Mouse (Mus musculus) liver, postnatal 0 days (tissue): ENCODE measurements at regions not wholly inside any gene's neighbourhood (a gene's known extent, or its start where the extent isn't known, plus 50 kb on each side); places are given as distances from the start of the nearest gene placed in this dataset.

ENCODE experiments used
- ATAC-seq: fragments of 200-750 bp; cut with Nextera tagmentation; 2 replicates; pipeline ENCODE4 v1.8.0; 2017; ENCODE audit warnings: mild to moderate bottlenecking, moderate library complexity
- DNase-seq: peaks from one replicate; pipeline ENCODE4 v3.0.0-alpha.2; 2016
- H3K27ac ChIP-seq: fragments of 300-500 bp; sonication (generic); 2 replicates; pipeline ENCODE4 v1.5.1; 2014; ENCODE audit warnings: antibody characterized with exemption, moderate library complexity, mild to moderate bottlenecking, low read depth
- H3K27me3 ChIP-seq: fragments of 300-500 bp; sonication (generic); 2 replicates; pipeline ENCODE4 v1.6.1; 2014; ENCODE audit warnings: low read length, control low read depth, mixed read lengths; ENCODE audit not compliant: insufficient read depth
- H3K36me3 ChIP-seq: fragments of 300-500 bp; sonication (generic); replicated peaks from 2 replicates; pipeline ENCODE4 v1.6.1; 2014; ENCODE audit warnings: mild to moderate bottlenecking, control low read depth, low read length, moderate library complexity, mixed read lengths; ENCODE audit not compliant: insufficient read depth
- H3K4me1 ChIP-seq: fragments of 300-500 bp; sonication (generic); 2 replicates; pipeline ENCODE4 v1.6.1; 2014; ENCODE audit warnings: antibody characterized with exemption, mild to moderate bottlenecking, control low read depth; ENCODE audit not compliant: insufficient read depth
- H3K4me2 ChIP-seq: fragments of 300-500 bp; sonication (generic); 2 replicates; pipeline ENCODE4 v1.6.1; 2014; ENCODE audit warnings: low read depth, mild to moderate bottlenecking, low read length, moderate library complexity, mixed read lengths
- H3K4me3 ChIP-seq: fragments of 300-500 bp; sonication (generic); 2 replicates; pipeline ENCODE4 v1.5.1; 2014; ENCODE audit warnings: low read depth, low read length
- H3K9ac ChIP-seq: fragments of 300-500 bp; sonication (generic); replicated peaks from 2 replicates; pipeline ENCODE4 v1.6.1; 2014; ENCODE audit warnings: mild to moderate bottlenecking, moderate library complexity
- H3K9me3 ChIP-seq: fragments of 300-500 bp; sonication (generic); 2 replicates; pipeline ENCODE4 v1.6.1; 2016; ENCODE audit warnings: mild to moderate bottlenecking, control low read depth, low read length, mixed read lengths
- CTCF ChIP-seq: sonication (generic); IDR thresholded peaks from 2 replicates; pipeline ENCODE4 v1.5.1; 2016; ENCODE audit warnings: antibody characterized with exemption, low read depth
- EP300 ChIP-seq: IDR thresholded peaks from 2 replicates; pipeline ENCODE4 v1.6.1; 2016; ENCODE audit warnings: antibody characterized with exemption, low read depth, mild to moderate bottlenecking
- WGBS: fragments of 180-500 bp; shearing (Covaris S2); extraction: QIAGEN DNeasy Blood & Tissue Kit; methylation state at CpG from one replicate; pipeline ENCODE4 v1.1.7; 2014; ENCODE audit not compliant: insufficient replicate concordance; 5-methylcytosine and 5-hydroxymethylcytosine counted together

DNA sequence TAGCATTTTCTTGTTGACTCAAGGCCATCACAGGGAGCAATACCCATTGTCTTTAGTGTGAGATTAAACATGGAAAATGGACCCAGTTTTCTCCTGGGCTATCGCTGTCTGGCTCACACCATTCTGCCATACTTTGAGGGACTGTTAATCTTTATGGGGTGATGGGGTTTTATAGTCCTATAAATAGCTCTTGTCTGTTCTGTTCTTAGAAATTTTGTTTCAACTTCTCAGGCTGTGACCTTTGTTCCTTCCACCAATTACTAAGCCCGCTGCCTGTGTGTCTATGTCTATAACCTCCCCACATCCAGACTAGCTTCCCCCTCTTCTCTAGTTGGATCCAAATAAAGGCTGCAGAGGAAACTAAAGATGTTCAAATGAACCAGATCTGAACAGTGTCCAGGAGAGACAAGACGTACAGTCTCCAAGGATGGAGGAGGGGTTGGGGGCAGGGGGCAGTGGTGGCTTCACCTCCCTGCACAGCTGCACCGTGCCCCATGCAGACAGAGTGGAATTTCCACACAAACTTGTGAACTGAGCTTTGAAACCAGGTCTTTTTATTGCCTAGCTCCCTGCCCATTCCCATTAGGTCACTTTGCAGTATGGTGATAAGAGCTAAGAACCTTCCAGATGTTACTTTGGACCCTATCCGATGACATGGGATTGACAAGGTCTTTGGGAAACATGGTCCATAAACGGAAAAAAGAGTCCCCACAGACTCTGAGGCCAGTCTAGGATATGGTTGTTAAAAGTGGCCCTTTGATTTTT is 69.9 kb upstream of the Tpm1 start:
- H3K9ac ChIP-seq: no peak overlapping the region
- DNase-seq (no peak), ATAC-seq (no peak)
- no peaks in the 10 kb centered on the region for H3K9me3 ChIP-seq
- TF ChIP-seq EP300 (no peak), CTCF (no peak)
- no peak overlapping the region for H3K4me3 ChIP-seq
- H3K4me2 ChIP-seq: no peak overlapping the region
- no peaks in the 10 kb centered on the region for H3K4me1 ChIP-seq
- H3K27me3 ChIP-seq: no peaks in the 10 kb centered on the region
- WGBS: 79% methylated on average over 6 of the region's 6 CpGs
- no peak overlapping the region for H3K27ac ChIP-seq
- H3K36me3 ChIP-seq: no peaks in the 10 kb centered on the region

DNA sequence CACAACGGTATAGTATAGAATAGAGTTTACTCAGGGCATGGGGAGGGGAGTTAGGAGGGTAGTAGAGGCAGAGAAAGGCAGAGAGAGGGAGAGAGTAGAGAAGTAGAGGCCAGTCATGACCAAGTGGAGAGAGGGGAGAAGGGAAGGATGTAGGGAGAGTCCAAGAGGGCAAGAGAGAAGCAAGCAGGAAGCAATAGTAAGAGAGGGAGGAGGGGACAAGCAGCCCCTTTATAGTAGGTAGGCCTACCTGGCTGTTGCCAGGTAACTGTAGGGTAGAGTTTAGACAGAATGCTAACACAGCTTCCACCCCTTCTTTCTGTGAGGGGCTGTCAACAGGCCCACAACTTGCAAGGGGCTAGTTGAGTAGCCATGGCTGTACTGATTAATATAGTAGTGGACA is 69.2 kb upstream of the Tpm1 start:
- Histone ChIP-seq H3K36me3 (no peaks in the 10 kb centered on the region), H3K27me3 (no peaks in the 10 kb centered on the region), H3K4me2 (no peak overlapping the region), H3K4me3 (no peak overlapping the region), H3K4me1 (no peaks in the 10 kb centered on the region), H3K27ac (no peak overlapping the region), H3K9ac (no peak overlapping the region), H3K9me3 (no peaks in the 10 kb centered on the region)
- WGBS: 76% methylated on average over 1 of the region's 1 CpGs
- ATAC-seq (no peak), DNase-seq (no peak)
- TF ChIP-seq EP300: no peak
- no peak for TF ChIP-seq CTCF

DNA sequence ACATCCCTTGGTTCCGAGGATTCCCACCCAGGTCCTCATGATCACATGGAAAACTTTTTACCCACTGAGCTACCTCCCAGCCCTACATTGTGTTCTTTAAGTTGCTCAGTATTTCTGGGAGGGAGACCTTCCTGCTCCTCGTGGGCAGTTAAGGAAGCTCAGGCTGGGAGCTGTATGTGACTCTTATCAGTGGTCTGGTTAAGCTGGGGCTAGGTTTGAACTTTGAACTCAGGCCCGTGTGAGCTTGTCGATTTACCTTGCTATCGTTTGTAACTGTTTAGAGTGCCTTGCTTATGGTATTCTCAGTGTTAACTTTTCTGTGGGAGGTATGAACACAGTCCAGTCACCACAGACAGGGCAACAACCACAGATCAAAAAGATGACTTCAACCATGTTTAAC is 68.4 kb upstream of the Tpm1 start:
- ATAC-seq (no peak), DNase-seq (no peak)
- H3K27ac ChIP-seq: no peak overlapping the region
- no peaks in the 10 kb centered on the region for H3K4me1 ChIP-seq
- H3K9ac ChIP-seq: no peak overlapping the region
- H3K36me3 ChIP-seq: no peaks in the 10 kb centered on the region
- TF ChIP-seq CTCF: no peak
- TF ChIP-seq EP300: no peak
- no peak overlapping the region for H3K4me3 ChIP-seq
- no peaks in the 10 kb centered on the region for H3K9me3 ChIP-seq
- 33% methylated on average over 5 of the region's 5 CpGs for WGBS
- H3K4me2 ChIP-seq: no peak overlapping the region
- no peaks in the 10 kb centered on the region for H3K27me3 ChIP-seq

DNA sequence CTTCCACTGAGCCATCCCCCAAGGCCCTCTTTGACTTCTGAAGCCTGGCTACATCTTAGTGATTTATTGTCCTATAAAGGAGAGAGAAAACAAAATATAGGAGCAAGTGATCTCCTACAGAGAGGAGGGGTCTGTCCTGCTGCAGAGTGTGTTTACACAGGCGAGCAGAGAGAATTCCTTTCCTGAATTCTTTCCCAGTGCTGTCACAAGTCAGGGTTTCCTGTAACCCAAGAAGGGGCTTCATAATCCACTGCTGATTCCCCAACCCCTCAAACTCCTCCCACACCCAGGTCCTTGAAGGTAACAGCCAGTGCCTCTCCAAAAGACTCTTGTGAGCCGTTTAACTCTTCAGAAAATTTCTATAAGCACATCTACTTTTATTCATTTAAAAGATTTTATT is 66.8 kb upstream of the Tpm1 start:
- Histone ChIP-seq H3K27ac (no peak overlapping the region), H3K9ac (no peak overlapping the region), H3K4me3 (no peak overlapping the region), H3K4me1 (no peaks in the 10 kb centered on the region), H3K4me2 (no peak overlapping the region), H3K9me3 (no peaks in the 10 kb centered on the region), H3K27me3 (no peaks in the 10 kb centered on the region), H3K36me3 (no peaks in the 10 kb centered on the region)
- ATAC-seq: no peak
- no peak for DNase-seq
- TF ChIP-seq CTCF: no peak
- TF ChIP-seq EP300: no peak
- 59% methylated on average over 2 of the region's 2 CpGs for WGBS

DNA sequence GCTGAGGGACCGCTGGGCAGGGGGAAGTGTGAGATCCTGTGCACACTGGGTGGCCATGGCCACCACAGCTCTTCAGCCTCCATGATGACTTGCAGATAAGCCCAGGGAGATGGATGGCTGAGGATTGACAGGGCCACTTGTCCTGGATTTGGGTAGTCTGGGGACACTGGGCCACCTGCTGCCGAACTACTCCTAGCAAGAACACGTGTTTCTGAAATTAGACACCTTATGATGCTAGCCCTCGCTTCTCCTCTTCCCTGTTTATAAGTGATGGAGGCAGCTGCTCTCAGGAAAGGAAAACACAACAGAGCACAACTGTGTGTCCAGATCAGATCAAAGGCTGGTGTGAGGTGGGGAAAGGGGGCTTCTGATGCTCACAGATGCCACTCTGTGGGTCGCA is 64.9 kb upstream of the Tpm1 start:
- H3K9ac ChIP-seq: no peak overlapping the region

DNA sequence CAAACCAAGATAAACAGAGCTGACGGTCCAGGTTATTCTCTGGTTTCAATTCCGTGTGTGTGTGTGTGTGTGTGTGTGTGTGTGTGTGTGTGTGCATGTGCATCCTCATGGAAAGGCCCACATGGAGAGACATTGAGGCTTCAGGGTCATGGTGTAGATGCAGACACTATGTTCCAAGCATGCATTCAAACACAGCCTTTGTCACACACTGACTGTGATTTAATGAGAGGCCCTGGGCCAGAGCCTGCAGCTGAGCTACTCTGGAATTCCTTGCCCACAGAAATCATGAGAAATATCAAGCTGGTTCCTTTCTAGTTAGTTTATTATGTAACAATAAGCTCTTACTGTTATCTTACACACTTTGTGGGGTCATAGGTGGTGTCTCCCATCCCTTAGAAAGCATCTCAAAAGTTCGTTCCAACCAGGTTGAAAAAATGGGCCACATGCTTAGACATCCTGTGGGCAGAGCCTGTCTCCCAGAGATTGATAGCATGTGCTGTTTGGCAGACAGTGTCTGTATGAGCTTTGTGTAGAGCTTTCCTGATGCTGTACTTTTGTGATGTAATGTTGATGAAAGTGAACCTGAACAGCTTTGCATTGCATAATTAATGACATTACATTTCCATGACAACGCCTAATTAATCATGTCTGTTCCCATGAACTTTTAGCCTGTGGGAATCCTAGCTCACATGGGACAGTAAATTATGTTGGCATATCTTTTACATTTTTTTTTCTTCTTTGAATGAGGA is 62.8 kb upstream of the Tpm1 start:
- Histone ChIP-seq H3K9ac (no peak overlapping the region), H3K4me3 (no peak overlapping the region), H3K4me1 (no peaks in the 10 kb centered on the region), H3K27me3 (no peaks in the 10 kb centered on the region), H3K27ac (no peak overlapping the region), H3K9me3 (no peaks in the 10 kb centered on the region), H3K36me3 (no peaks in the 10 kb centered on the region), H3K4me2 (no peak overlapping the region)
- no peak for ATAC-seq
- WGBS: 74% methylated on average over 4 of the region's 4 CpGs
- no peak for DNase-seq
- TF ChIP-seq EP300 (no peak), CTCF (no peak)

More for the DNA sequence above, 64.9 kb upstream of the Tpm1 start:
- no peak for TF ChIP-seq EP300
- no peak for TF ChIP-seq CTCF
- H3K27me3 ChIP-seq: no peaks in the 10 kb centered on the region
- no peaks in the 10 kb centered on the region for H3K36me3 ChIP-seq
- no peak for DNase-seq
- H3K4me2 ChIP-seq: no peak overlapping the region
- no peak overlapping the region for H3K27ac ChIP-seq
- H3K4me1 ChIP-seq: no peaks in the 10 kb centered on the region
- ATAC-seq: no peak
- WGBS: 83% methylated on average over 5 of the region's 5 CpGs
- no peak overlapping the region for H3K4me3 ChIP-seq
- H3K9me3 ChIP-seq: no peaks in the 10 kb centered on the region
